Mouse (Mus musculus): ENCODE data around the gene Slc44a1. TPM values are rescaled to one million over a fixed set of nuclear protein-coding genes. Genes with fewer than 3 reads are reported as not detected.

The Slc44a1 gene
- polyA plus RNA-seq, 1 experiment from 2014 or later, result 16.2 TPM

DNA sequence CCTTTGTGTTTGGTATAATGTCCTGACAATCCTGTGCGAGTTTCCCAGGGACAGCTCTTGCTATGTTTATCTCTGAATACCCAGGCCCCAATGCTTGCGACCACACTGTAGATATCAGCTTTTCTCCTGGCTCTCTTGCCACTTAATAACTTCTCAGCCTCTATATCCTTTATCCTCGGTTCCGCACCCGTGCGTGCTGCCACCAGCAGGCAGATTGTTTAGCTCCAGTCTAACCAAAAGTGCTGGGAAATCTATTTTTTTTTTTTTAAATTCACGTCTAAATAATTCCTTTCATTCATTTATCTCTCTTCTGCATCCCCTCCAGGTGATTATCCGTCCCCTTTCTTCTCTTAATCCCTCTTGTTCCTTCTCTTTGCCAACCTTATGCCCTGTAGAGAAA, 82.4 kb downstream of the Slc44a1 start:
- Histone ChIP-seq H3K4me2 (ENCODE audit: low read depth, low read length, severe bottlenecking) (no peak overlapping the region), H3K4me3 (ENCODE audit: low read depth, low read length) (no peak overlapping the region), H3K9ac (ENCODE audit: low read length) (no peak overlapping the region), H3K4me1 (replicated peaks; ENCODE audit: control insufficient read depth, insufficient read depth, low read length) (no peaks in the 10 kb centered on the region), H3K9me3 (ENCODE audit: control insufficient read depth, low read length) (no peaks in the 10 kb centered on the region), H3K27me3 (ENCODE audit: control insufficient read depth, insufficient read depth, low read length) (no peaks in the 10 kb centered on the region), H3K27ac (ENCODE audit: low read depth, low read length) (no peak overlapping the region), H3K36me3 (ENCODE audit: control insufficient read depth, insufficient read depth, low read length) (no peaks in the 10 kb centered on the region)
- ATAC-seq (replicated peaks; ENCODE audit: low FRiP score) (no peak), DNase-seq (ENCODE audit: low spot score) (no peak)
- WGBS, result 42% methylated on average over 8 of the region's 8 CpGs

GRCm38 (mm10) chr4:53525503-53525902, 85.3 kb downstream of the Slc44a1 start:
- H3K27me3 ChIP-seq (ENCODE audit: control insufficient read depth, insufficient read depth, low read length), result no peaks in the 10 kb centered on the region
- no peak overlapping the region for H3K27ac ChIP-seq (ENCODE audit: low read depth, low read length)
- ATAC-seq (replicated peaks; ENCODE audit: low FRiP score), result no peak
- H3K9ac ChIP-seq (ENCODE audit: low read length), result no peak overlapping the region
- whole genome bisulfite sequencing, result 96% methylated on average over 6 of the region's 6 CpGs
- no peaks in the 10 kb centered on the region for H3K36me3 ChIP-seq (ENCODE audit: control insufficient read depth, insufficient read depth, low read length)
- no peak overlapping the region for H3K4me2 ChIP-seq (ENCODE audit: low read depth, low read length, severe bottlenecking)
- H3K9me3 ChIP-seq (ENCODE audit: control insufficient read depth, low read length), result no peaks in the 10 kb centered on the region
- DNase-seq (ENCODE audit: low spot score), result no peak
- no peak overlapping the region for H3K4me3 ChIP-seq (ENCODE audit: low read depth, low read length)
- H3K4me1 ChIP-seq (replicated peaks; ENCODE audit: control insufficient read depth, insufficient read depth, low read length), result no peaks in the 10 kb centered on the region

DNA sequence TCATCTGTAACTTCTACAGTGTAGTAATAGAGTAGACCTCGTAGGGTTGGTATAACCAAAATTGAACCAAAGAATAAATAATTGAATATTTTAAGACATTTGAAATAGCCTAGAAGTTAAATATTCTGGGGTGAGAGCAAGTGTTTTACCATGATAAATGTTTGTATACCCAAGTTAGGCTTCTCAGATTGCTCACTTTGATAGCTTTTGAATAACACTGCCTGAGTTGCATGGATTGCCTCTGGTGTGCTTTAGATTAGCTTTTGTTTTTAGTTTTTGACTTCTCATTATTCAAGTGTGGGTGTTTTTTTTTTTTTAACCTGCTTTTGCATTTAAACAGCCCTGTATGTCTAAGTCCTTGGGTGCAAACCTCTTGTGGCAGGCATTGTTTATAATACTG, 85.8 kb downstream of the Slc44a1 start:
- Histone ChIP-seq H3K27ac (ENCODE audit: low read depth, low read length) (no peak overlapping the region), H3K4me1 (replicated peaks; ENCODE audit: control insufficient read depth, insufficient read depth, low read length) (no peaks in the 10 kb centered on the region), H3K4me2 (ENCODE audit: low read depth, low read length, severe bottlenecking) (no peak overlapping the region), H3K9me3 (ENCODE audit: control insufficient read depth, low read length) (no peaks in the 10 kb centered on the region), H3K4me3 (ENCODE audit: low read depth, low read length) (no peak overlapping the region), H3K36me3 (ENCODE audit: control insufficient read depth, insufficient read depth, low read length) (no peaks in the 10 kb centered on the region), H3K27me3 (ENCODE audit: control insufficient read depth, insufficient read depth, low read length) (no peaks in the 10 kb centered on the region), H3K9ac (ENCODE audit: low read length) (no peak overlapping the region)
- DNase-seq (ENCODE audit: low spot score) (no peak), ATAC-seq (replicated peaks; ENCODE audit: low FRiP score) (no peak)
- 81% methylated on average over 1 of the region's 1 CpGs for WGBS

GRCm38 (mm10) chr4:53526446-53526845, 86.2 kb downstream of the Slc44a1 start:
- Histone ChIP-seq H3K27me3 (ENCODE audit: control insufficient read depth, insufficient read depth, low read length) (no peaks in the 10 kb centered on the region), H3K4me2 (ENCODE audit: low read depth, low read length, severe bottlenecking) (no peak overlapping the region), H3K27ac (ENCODE audit: low read depth, low read length) (no peak overlapping the region), H3K9me3 (ENCODE audit: control insufficient read depth, low read length) (no peaks in the 10 kb centered on the region), H3K4me1 (replicated peaks; ENCODE audit: control insufficient read depth, insufficient read depth, low read length) (no peaks in the 10 kb centered on the region), H3K4me3 (ENCODE audit: low read depth, low read length) (no peak overlapping the region), H3K9ac (ENCODE audit: low read length) (no peak overlapping the region), H3K36me3 (ENCODE audit: control insufficient read depth, insufficient read depth, low read length) (no peaks in the 10 kb centered on the region)
- ATAC-seq (replicated peaks; ENCODE audit: low FRiP score), result no peak
- no peak for DNase-seq (ENCODE audit: low spot score)
- 60% methylated on average over 2 of the region's 2 CpGs for WGBS

DNA sequence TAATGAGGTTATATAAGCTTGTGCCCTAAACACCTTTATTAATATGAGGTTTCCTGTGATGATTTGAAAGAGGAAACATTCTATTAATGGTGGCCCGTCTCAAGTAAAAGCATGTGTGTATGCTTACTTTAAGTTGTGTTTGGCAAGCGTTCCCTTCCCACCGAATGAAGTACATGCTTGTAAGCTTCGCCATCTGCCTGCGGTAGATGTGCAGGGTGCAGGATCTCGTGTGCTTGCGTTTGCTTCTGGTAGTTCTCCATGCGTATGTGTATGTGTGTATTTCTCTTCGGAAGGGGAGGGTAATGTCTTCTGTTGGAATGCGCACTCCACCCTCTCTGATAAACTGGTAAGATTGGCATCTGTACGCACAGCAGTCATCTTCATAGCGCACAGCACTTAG, 95.6 kb downstream of the Slc44a1 start:
- Histone ChIP-seq H3K27ac (ENCODE audit: low read depth, low read length) (no peak overlapping the region), H3K4me1 (replicated peaks; ENCODE audit: control insufficient read depth, insufficient read depth, low read length) (no peaks in the 10 kb centered on the region), H3K36me3 (ENCODE audit: control insufficient read depth, insufficient read depth, low read length) (no peaks in the 10 kb centered on the region), H3K4me2 (ENCODE audit: low read depth, low read length, severe bottlenecking) (no peak overlapping the region), H3K9me3 (ENCODE audit: control insufficient read depth, low read length) (no peaks in the 10 kb centered on the region), H3K4me3 (ENCODE audit: low read depth, low read length) (no peak overlapping the region), H3K9ac (ENCODE audit: low read length) (no peak overlapping the region), H3K27me3 (ENCODE audit: control insufficient read depth, insufficient read depth, low read length) (no peaks in the 10 kb centered on the region)
- WGBS, result 92% methylated on average over 12 of the region's 12 CpGs
- ATAC-seq (replicated peaks; ENCODE audit: low FRiP score) (no peak), DNase-seq (ENCODE audit: low spot score) (no peak)

- no peaks in the 10 kb centered on the region for H3K36me3 ChIP-seq (ENCODE audit: control insufficient read depth, insufficient read depth, low read length)
- H3K4me1 ChIP-seq (replicated peaks; ENCODE audit: control insufficient read depth, insufficient read depth, low read length), result no peaks in the 10 kb centered on the region
- no peak overlapping the region for H3K4me2 ChIP-seq (ENCODE audit: low read depth, low read length, severe bottlenecking)
- DNase-seq (ENCODE audit: low spot score) (no peak), ATAC-seq (replicated peaks; ENCODE audit: low FRiP score) (no peak)
- H3K4me3 ChIP-seq (ENCODE audit: low read depth, low read length), result no peak overlapping the region
- no peaks in the 10 kb centered on the region for H3K9me3 ChIP-seq (ENCODE audit: control insufficient read depth, low read length)
- no peak overlapping the region for H3K9ac ChIP-seq (ENCODE audit: low read length)
- H3K27me3 ChIP-seq (ENCODE audit: control insufficient read depth, insufficient read depth, low read length), result no peaks in the 10 kb centered on the region
- no peak overlapping the region for H3K27ac ChIP-seq (ENCODE audit: low read depth, low read length)
Measured at GRCm38 (mm10) chr4:53537101-53537500, 96.9 kb downstream of the Slc44a1 start.

DNA sequence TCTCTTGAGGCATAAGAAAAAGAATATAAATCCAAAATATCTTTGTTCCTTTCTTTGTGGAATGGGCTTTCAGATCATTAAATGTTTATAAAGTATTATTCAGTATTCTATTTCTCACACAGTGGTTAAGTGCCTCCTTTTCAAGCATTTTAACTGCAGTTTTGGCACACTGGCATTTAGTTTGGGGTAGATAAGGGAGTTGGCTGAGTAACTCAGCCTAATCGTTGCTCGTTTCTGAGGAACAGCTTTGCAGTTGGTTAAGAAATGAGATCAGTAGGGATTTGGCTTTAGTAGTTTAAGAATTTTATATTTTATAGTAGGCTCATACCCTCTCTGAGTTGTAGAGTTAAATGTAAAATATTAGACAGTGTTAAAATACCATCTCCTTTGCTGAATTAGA, 97.3 kb downstream of the Slc44a1 start:
- H3K4me2 ChIP-seq (ENCODE audit: low read depth, low read length, severe bottlenecking), result no peak overlapping the region
- ATAC-seq (replicated peaks; ENCODE audit: low FRiP score) (no peak), DNase-seq (ENCODE audit: low spot score) (no peak)
- no peak overlapping the region for H3K9ac ChIP-seq (ENCODE audit: low read length)
- H3K27ac ChIP-seq (ENCODE audit: low read depth, low read length), result no peak overlapping the region
- no peaks in the 10 kb centered on the region for H3K36me3 ChIP-seq (ENCODE audit: control insufficient read depth, insufficient read depth, low read length)
- H3K9me3 ChIP-seq (ENCODE audit: control insufficient read depth, low read length), result no peaks in the 10 kb centered on the region
- 91% methylated on average over 2 of the region's 2 CpGs for WGBS
- no peaks in the 10 kb centered on the region for H3K4me1 ChIP-seq (replicated peaks; ENCODE audit: control insufficient read depth, insufficient read depth, low read length)
- no peak overlapping the region for H3K4me3 ChIP-seq (ENCODE audit: low read depth, low read length)
- no peaks in the 10 kb centered on the region for H3K27me3 ChIP-seq (ENCODE audit: control insufficient read depth, insufficient read depth, low read length)

DNA sequence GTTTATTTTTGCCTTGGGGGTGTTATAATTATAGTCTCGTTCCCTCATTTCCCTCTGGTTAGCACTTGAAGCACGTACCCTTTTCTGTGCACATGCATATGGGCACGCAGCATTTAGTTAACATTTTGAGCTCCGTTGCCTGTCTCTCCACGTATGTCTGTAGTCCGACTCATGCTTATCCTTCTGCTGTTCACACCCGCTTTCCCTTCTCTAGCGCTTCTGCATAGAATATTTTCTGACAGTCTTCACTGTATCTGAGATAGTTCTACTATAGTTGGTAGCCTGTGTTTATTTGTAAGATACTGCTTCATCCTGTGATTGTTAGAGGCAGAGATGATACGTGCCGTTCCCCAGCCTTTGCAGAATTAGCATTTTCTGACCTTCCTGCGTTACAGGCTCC, 98.4 kb downstream of the Slc44a1 start:
- no peak for ATAC-seq (replicated peaks; ENCODE audit: low FRiP score)
- DNase-seq (ENCODE audit: low spot score), result no peak
- 92% methylated on average over 11 of the region's 11 CpGs for WGBS

DNA sequence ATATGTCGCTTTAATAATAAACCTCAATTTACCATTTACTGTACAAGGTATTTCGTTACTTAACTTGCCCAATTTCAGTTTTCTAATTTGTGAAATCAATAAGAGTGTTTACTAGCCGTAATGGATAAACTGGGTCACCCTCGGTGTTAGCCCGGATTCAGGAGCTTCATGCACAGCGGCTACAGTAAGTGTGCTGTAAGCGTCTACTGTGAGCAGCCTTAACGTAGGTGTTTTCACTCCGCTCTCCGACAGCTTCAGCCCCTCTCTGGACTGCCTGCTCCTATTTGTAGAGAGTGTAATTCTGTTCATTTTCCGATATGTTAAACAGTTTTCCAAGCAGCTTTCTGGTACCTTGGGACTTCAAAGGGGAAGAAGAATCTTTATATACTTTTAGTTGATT, 99.7 kb downstream of the Slc44a1 start:
- DNase-seq (ENCODE audit: low spot score) (no peak), ATAC-seq (replicated peaks; ENCODE audit: low FRiP score) (no peak)
- no peak overlapping the region for H3K4me3 ChIP-seq (ENCODE audit: low read depth, low read length)
- no peaks in the 10 kb centered on the region for H3K36me3 ChIP-seq (ENCODE audit: control insufficient read depth, insufficient read depth, low read length)
- H3K4me2 ChIP-seq (ENCODE audit: low read depth, low read length, severe bottlenecking), result no peak overlapping the region
- 94% methylated on average over 11 of the region's 11 CpGs for WGBS
- H3K9ac ChIP-seq (ENCODE audit: low read length), result no peak overlapping the region
- H3K9me3 ChIP-seq (ENCODE audit: control insufficient read depth, low read length), result no peaks in the 10 kb centered on the region
- no peaks in the 10 kb centered on the region for H3K4me1 ChIP-seq (replicated peaks; ENCODE audit: control insufficient read depth, insufficient read depth, low read length)
- no peaks in the 10 kb centered on the region for H3K27me3 ChIP-seq (ENCODE audit: control insufficient read depth, insufficient read depth, low read length)
- H3K27ac ChIP-seq (ENCODE audit: low read depth, low read length), result no peak overlapping the region

More for the DNA sequence above, 98.4 kb downstream of the Slc44a1 start:
- Histone ChIP-seq H3K4me2 (ENCODE audit: low read depth, low read length, severe bottlenecking) (no peak overlapping the region), H3K36me3 (ENCODE audit: control insufficient read depth, insufficient read depth, low read length) (no peaks in the 10 kb centered on the region), H3K27me3 (ENCODE audit: control insufficient read depth, insufficient read depth, low read length) (no peaks in the 10 kb centered on the region), H3K27ac (ENCODE audit: low read depth, low read length) (no peak overlapping the region), H3K9ac (ENCODE audit: low read length) (no peak overlapping the region), H3K4me1 (replicated peaks; ENCODE audit: control insufficient read depth, insufficient read depth, low read length) (no peaks in the 10 kb centered on the region), H3K9me3 (ENCODE audit: control insufficient read depth, low read length) (no peaks in the 10 kb centered on the region), H3K4me3 (ENCODE audit: low read depth, low read length) (no peak overlapping the region)

All from forebrain, embryonic 11.5 days (tissue).